ENCODE assay signal across 7 mouse cellular contexts in the genomic region with DNA sequence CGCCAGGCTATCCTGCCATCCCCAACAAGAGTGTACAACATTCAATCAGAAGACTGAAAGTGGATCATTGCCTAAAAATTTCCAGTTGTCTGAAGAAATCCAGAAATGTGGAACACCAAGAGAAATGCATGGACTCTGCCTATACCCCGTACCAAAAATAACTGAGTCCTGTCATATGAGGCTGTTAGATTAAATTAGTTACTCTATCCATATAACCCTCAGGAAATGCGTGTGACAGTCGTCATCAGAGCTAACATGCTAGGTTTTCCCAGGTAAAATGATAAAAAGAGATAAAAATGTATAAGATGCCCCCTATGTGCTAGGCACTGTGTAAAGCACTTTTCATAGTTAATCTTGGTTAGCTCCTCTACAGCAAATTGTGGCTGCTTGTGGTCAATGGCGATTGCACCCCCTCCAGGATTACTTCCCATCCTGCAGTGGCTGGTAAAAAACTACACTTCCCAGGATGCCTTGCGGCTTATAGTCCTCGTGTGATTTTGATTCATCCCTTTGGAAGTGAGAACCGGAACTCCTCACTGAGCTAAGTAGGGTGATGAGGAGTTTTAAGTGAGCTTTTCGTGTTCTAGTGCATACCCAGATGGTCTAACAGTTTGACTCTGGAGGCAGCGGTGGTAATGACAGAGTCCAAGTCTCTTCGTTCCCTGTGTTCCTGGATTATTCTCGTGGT. TPM values are rescaled to one million over a fixed set of nuclear protein-coding genes. Genes with fewer than 3 reads are reported as not detected.
A peak's percentile ranks its signal among the peaks of the same experiment; 100 is the strongest.
DNase-seq lines count a peak whose midpoint lies in the region; TF ChIP-seq lines count a peak whose summit lies in the region.

A gene (plus strand): TSS at position 519 of the 688 bp plus-strand sequence.

- intact Hi-C loops in gastrocnemius, adult 2 months (cut with DNase I), result no loop called here

- peak; percentile 51 for TF ChIP-seq CTCF in cortical plate, adult 2 months (IDR thresholded peaks at IDR 0.05; ENCODE audit: extremely low read depth, insufficient read depth, low read length)
- TF ChIP-seq CTCF in gastrocnemius, adult 2 months (IDR thresholded peaks at IDR 0.05), result peak; percentile 48

- no peaks in the 10 kb centered on the region for H3K4me1 ChIP-seq in cortical plate, adult 2 months (ENCODE audit: control insufficient read depth, insufficient read depth, low read length)

- peak within 1 kb of the TSS; percentile 53 for H3K4me3 ChIP-seq in cortical plate, adult 2 months (ENCODE audit: insufficient read depth, low read length)
- peak within 1 kb of the TSS; percentile 70 for H3K4me3 ChIP-seq in gastrocnemius, adult 2 months

- no peak within 1 kb of the TSS for H3K27ac ChIP-seq in cortical plate, adult 2 months (ENCODE audit: insufficient read depth, low read length)
- H3K27ac ChIP-seq in gastrocnemius, adult 2 months, result no peak within 1 kb of the TSS

- peak; percentile 76 for DNase-seq in adrenal gland, postnatal 10 days
- peak; percentile 67 for DNase-seq in gastrocnemius, adult 2 months
- DNase-seq in hindlimb bud, embryonic 11.5 days (ENCODE audit: extremely low spot score, low read depth, low spot score), result peak; percentile 89
- DNase-seq in left cerebral cortex, adult 8-10 months (ENCODE audit: low spot score in 2 of 2), result peak; percentile 61 to 85
- peak; percentile 30 to 70 for DNase-seq in lung, postnatal 4 days
- DNase-seq in right cerebral cortex, adult 2 months (ENCODE audit: low spot score in 2 of 2), result peak; percentile 91 to 93

- no peak for TF ChIP-seq POLR2A in cortical plate, adult 2 months (IDR thresholded peaks at IDR 0.05; ENCODE audit: extremely low read depth, insufficient read depth, low read length)

RNA-seq across cellular contexts. Expression of the gene that starts here (rescaled TPM):
- 10 to 100 TPM in 1 of 2 experiments, 1 to 10 TPM in 1; 8.8 to 12.7 TPM for total RNA-seq in adrenal gland, postnatal 10 days (2021)
- polyA plus RNA-seq in cortical plate, adult 2 months (2012; rRNA removed), result 11.8 and 13.5 TPM in 2 replicates
- total RNA-seq in gastrocnemius, adult 2 months (2021), result 1 to 10 TPM; 3.0 to 3.1 TPM
- total RNA-seq in left cerebral cortex, adult 8-10 months (2022), result 10 to 100 TPM; 10.9 to 12.9 (median 11.6) TPM
